Mouse (Mus musculus) midbrain, embryonic 11.5 days (tissue): ENCODE data around the gene Fcgr3. TPM values are rescaled to one million over a fixed set of nuclear protein-coding genes. Genes with fewer than 3 reads are reported as not detected.
A peak's percentile ranks its signal among the peaks of the same experiment; 100 is the strongest.

ENCODE experiments used
- ATAC-seq: fragments of 200-750 bp; cut with Nextera tagmentation; 2 replicates; pipeline ENCODE4 v1.8.0; 2017; ENCODE audit warnings: moderate TSS enrichment, moderate library complexity; ENCODE audit not compliant: low FRiP score
- DNase-seq: peaks from one replicate; pipeline ENCODE4 v3.0.0; 2015; ENCODE audit warnings: low spot score; ENCODE audit errors: missing footprints
- H3K27ac ChIP-seq: fragments of 300-500 bp; sonication (generic); 2 replicates; pipeline ENCODE4 v1.5.1; 2014; ENCODE audit warnings: low read depth, low read length
- H3K27me3 ChIP-seq: fragments of 300-500 bp; sonication (generic); 2 replicates; pipeline ENCODE4 v1.6.1; 2014; ENCODE audit warnings: mild to moderate bottlenecking, low read length, moderate library complexity, mixed read lengths; ENCODE audit not compliant: control insufficient read depth, insufficient read depth
- H3K36me3 ChIP-seq: fragments of 300-500 bp; sonication (generic); 2 replicates; pipeline ENCODE4 v1.6.1; 2014; ENCODE audit warnings: mild to moderate bottlenecking, low read length, moderate library complexity, mixed read lengths; ENCODE audit not compliant: control insufficient read depth, insufficient read depth
- H3K4me1 ChIP-seq: fragments of 300-500 bp; sonication (generic); 2 replicates; pipeline ENCODE4 v1.6.1; 2014; ENCODE audit warnings: low read length; ENCODE audit not compliant: control insufficient read depth, insufficient read depth
- H3K4me2 ChIP-seq: fragments of 300-500 bp; sonication (generic); 2 replicates; pipeline ENCODE4 v1.6.1; 2014; ENCODE audit warnings: mild to moderate bottlenecking, moderate library complexity
- H3K4me3 ChIP-seq: fragments of 300-500 bp; sonication (generic); 2 replicates; pipeline ENCODE4 v1.5.1; 2014; ENCODE audit warnings: low read depth, low read length
- H3K9ac ChIP-seq: fragments of 300-500 bp; sonication (generic); 2 replicates; pipeline ENCODE4 v1.6.1; 2014; ENCODE audit warnings: low read length
- H3K9me3 ChIP-seq: fragments of 300-500 bp; sonication (generic); 2 replicates; pipeline ENCODE4 v1.6.1; 2016; ENCODE audit warnings: low read length; ENCODE audit not compliant: control insufficient read depth
- WGBS: fragments of 180-500 bp; shearing (Covaris S2); extraction: QIAGEN DNeasy Blood & Tissue Kit; methylation state at CpG from one replicate; pipeline ENCODE4 v1.1.7; 2014; 5-methylcytosine and 5-hydroxymethylcytosine counted together
- polyA plus RNA-seq: library from polyadenylated mRNA; unstranded; fragments of >200 nt; fragmentation: Nextera tagmentation; extraction: Ambion mirVana; gene quantifications from 2 replicates; pipeline ENCODE4 v1.2.1, GENCODE M21; 2014

Gene Fcgr3
- polyA plus RNA-seq, 1 experiment from 2014 or later: 8.5 TPM

DNA sequence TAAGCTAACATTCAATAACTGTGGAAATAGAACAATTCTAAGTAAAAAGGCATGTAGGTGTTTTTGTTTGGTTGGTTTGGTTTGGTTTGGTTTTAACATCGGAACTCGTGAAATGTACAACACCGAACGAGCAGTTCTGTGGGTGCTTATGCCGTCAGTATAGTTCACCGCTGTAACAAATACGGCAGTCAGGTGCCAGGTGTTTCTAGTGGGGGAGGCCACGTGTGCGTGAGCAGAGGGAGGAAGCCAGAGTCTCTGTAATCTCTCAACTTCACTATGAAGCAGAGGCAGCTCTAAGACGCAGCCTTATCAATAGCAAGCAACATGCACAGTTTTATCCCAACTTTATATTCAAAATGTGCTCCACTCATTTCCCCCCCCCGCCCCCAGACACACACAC, 29.1 kb downstream of the Fcgr3 start:
- Histone ChIP-seq H3K27me3 (peaks cover 13% of the 10 kb centered on the region), H3K36me3 (no peaks in the 10 kb centered on the region)
- 51% methylated on average over 11 of the region's 11 CpGs for WGBS

DNA sequence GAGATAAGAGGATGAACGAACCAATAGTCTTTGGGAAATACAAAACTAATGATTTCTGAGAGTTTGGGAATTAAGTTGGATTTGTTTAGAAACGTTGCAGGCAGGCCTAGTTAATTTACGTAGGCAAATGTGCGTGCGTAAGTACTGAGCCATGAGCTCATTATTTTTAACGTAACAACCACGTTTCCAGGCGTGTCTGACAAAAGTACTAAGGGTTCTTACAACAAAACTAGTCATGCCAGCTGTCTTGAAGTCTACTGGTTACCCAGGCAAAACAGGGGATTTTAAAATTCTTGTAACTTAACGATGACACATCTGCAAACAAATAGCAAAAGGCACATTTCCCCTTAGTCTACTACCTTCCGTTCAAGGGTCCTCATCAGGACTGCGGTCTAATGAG, 30.5 kb downstream of the Fcgr3 start:
- Histone ChIP-seq H3K27me3 (peaks cover 13% of the 10 kb centered on the region), H3K4me1 (peaks cover 12% of the 10 kb centered on the region; the same call in 1 of the 2 replicates), H3K4me3 (peak overlapping the region; percentile 44), H3K27ac (no peak overlapping the region), H3K36me3 (no peaks in the 10 kb centered on the region), H3K9ac (peak overlapping the region; percentile 28; the same call in 1 of the 2 replicates), H3K9me3 (no peaks in the 10 kb centered on the region), H3K4me2 (peak overlapping the region; percentile 90)
- DNase-seq (no peak), ATAC-seq (no peak)
- 8% methylated on average over 11 of the region's 11 CpGs for WGBS

More for the DNA sequence above, 29.1 kb downstream of the Fcgr3 start:
- H3K4me1 ChIP-seq: peaks cover 12% of the 10 kb centered on the region; the same call in 1 of the 2 replicates
- no peak overlapping the region for H3K4me3 ChIP-seq
- ATAC-seq (no peak), DNase-seq (no peak)
- no peak overlapping the region for H3K9ac ChIP-seq
- no peak overlapping the region; the same call in 1 of the 2 replicates for H3K4me2 ChIP-seq
- H3K27ac ChIP-seq: no peak overlapping the region
- no peaks in the 10 kb centered on the region for H3K9me3 ChIP-seq

DNA sequence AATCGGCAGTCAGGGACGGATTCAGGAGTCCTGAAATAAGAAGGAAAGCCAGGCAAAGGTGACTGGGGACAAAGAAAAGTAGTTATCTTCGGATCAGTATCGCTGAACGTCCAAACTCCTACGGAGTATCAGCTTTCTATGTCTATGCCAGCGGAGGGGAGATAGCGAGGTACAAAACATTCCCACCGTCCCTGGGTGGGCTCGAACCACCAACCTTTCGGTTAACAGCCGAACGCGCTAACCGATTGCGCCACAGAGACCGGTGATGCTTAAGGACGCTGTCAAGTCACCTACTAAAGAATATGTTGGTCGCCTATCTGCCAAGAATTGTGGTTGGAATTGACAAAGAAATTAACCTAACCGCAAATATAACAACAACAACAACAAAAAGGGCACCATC, 31.0 kb downstream of the Fcgr3 start:
- H3K36me3 ChIP-seq: no peaks in the 10 kb centered on the region

DNA sequence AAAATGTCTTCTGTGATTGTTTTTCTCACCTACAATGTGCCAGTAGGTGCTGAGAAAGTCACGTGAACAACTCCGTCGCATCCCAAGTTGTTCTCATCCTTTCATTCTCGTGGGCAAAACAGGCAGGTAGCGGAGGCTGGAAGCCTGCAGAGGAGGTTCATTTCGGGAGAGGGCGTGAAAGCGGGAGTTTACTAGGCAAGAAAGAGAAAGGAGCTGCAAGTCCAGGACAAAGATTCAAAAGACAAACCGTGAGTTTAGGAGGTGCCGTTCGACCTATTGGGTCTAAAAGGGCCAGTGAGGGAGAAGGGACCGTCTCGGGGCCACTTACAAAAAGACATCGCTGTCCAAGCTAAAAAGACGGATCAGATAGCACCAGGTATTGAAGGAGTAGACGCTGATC, 31.5 kb downstream of the Fcgr3 start:
- Histone ChIP-seq H3K4me3 (peak overlapping the region; percentile 44), H3K9ac (peak overlapping the region; percentile 55), H3K4me2 (peak overlapping the region; percentile 90), H3K9me3 (no peaks in the 10 kb centered on the region), H3K27me3 (peaks cover 13% of the 10 kb centered on the region), H3K36me3 (no peaks in the 10 kb centered on the region), H3K4me1 (peaks cover 12% of the 10 kb centered on the region; the same call in 1 of the 2 replicates), H3K27ac (no peak overlapping the region)
- WGBS: under 1% methylated on average over 16 of the region's 16 CpGs
- ATAC-seq (no peak), DNase-seq (peak; percentile 95)

More for the DNA sequence above, 31.0 kb downstream of the Fcgr3 start:
- Histone ChIP-seq H3K9me3 (no peaks in the 10 kb centered on the region), H3K27ac (no peak overlapping the region), H3K4me3 (peak overlapping the region; percentile 44), H3K27me3 (peaks cover 13% of the 10 kb centered on the region), H3K4me2 (peak overlapping the region; percentile 90), H3K9ac (peak overlapping the region; percentile 55), H3K4me1 (peaks cover 12% of the 10 kb centered on the region; the same call in 1 of the 2 replicates)
- under 1% methylated on average over 20 of the region's 20 CpGs for WGBS
- ATAC-seq (peak; percentile 73), DNase-seq (peak; percentile 99)

DNA sequence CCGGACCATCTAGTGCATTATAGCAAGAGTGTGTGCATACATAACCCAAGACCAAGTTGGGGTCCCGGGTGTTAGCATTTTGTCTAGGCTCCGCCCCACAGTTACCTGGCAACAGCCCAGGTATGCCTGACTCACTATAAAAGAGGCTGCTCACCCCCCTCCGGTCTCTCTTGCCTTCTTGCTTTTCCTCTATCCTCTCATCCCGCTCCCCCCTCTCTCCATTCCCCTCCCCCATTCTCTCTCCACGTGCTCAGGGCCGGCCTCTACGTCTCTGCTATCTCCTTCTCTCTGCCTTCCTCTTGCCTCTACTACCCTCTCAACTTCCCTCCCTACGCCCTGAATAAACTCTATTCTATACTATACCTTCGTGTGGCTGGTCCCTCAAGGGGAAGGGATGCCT, 32.0 kb downstream of the Fcgr3 start:
- Histone ChIP-seq H3K27me3 (peaks cover 13% of the 10 kb centered on the region), H3K4me3 (peak overlapping the region; percentile 44), H3K27ac (no peak overlapping the region), H3K9me3 (no peaks in the 10 kb centered on the region), H3K4me1 (peaks cover 12% of the 10 kb centered on the region; the same call in 1 of the 2 replicates), H3K4me2 (peak overlapping the region; percentile 90), H3K36me3 (no peaks in the 10 kb centered on the region), H3K9ac (peak overlapping the region; percentile 55; the same call in 1 of the 2 replicates)
- DNase-seq (peak; percentile 86), ATAC-seq (peak; percentile 11; the same call in 1 of the 2 replicates)
- WGBS: 3% methylated on average over 10 of the region's 10 CpGs

DNA sequence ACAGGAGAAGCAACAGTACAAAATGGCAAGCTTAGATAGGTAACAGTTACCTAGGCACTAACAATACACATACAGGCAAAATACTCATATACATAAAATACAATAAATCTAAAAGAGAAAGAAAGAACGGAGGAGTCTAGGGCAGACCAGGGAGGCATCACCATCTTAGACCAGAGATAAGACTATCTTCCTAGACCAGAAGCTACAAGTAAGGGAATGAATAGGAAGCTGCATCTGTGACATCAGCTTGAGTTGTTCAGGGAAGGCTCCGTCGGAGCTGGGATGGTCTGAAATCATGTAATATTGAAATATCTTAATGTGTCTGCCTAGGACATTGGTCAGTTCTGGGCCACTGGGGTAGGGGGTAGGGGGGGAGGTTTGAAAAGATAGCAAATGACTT, 33.0 kb downstream of the Fcgr3 start:
- Histone ChIP-seq H3K4me3 (no peak overlapping the region), H3K27me3 (peaks cover 13% of the 10 kb centered on the region), H3K36me3 (no peaks in the 10 kb centered on the region), H3K9me3 (no peaks in the 10 kb centered on the region), H3K27ac (no peak overlapping the region), H3K9ac (no peak overlapping the region), H3K4me1 (peaks cover 12% of the 10 kb centered on the region; the same call in 1 of the 2 replicates), H3K4me2 (no peak overlapping the region)
- ATAC-seq (no peak), DNase-seq (no peak)
- 85% methylated on average over 3 of the region's 3 CpGs for WGBS

DNA sequence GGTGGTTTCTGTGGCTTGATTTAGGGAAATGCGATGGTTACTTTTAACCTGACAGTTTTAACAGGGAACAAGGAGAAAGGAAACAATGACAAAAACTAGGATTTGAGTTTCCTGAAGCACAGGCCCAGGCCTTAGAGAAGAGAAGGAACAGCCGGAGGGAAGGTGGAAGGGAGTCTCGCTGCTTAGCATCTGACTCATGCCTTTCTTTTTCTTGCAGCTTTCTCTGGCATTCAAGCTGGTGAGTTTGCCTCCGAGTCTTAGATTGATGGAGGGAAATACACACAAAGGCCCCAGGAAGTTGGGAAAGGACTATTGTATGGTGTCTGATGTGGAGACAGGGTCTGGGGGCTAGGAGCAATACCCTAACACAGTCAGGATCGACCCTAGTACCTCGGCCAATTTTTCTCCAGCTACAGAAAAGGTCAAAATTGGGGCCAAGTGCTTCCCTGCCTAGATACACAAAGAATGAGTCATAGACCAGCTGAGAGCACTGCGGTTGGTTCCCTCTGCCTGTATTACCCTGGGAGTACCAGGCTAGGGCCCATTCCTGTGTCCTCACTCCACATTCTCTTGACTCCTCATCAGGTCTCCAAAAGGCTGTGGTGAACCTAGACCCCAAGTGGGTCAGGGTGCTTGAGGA, 45.3 kb downstream of the Fcgr3 start:
- H3K4me1 ChIP-seq: no peaks in the 10 kb centered on the region
- no peaks in the 10 kb centered on the region for H3K27me3 ChIP-seq
- H3K27ac ChIP-seq: no peak overlapping the region
- DNase-seq (no peak), ATAC-seq (no peak)
- H3K4me2 ChIP-seq: no peak overlapping the region
- no peaks in the 10 kb centered on the region for H3K9me3 ChIP-seq
- H3K4me3 ChIP-seq: no peak overlapping the region
- no peak overlapping the region for H3K9ac ChIP-seq
- WGBS: 78% methylated on average over 7 of the region's 7 CpGs
- H3K36me3 ChIP-seq: no peaks in the 10 kb centered on the region

DNA sequence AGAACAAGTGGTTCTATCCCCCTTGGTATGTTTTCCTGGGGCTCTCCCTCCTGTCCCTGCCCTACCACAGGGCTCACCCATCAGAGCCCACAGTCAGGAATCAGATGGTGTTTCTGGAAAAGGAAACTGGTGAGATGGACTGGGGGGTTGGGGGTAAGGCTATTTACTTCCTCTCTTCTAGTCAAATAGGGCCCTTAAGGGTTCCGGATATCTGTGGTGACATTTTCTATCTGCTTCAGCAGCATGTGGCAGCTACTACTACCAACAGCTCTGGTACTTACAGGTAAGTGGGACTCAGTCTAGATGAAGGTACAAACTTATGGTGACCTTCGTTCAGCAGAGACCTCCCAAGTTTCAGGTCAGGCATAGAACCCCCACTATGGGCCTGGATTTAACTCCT, 46.0 kb downstream of the Fcgr3 start, which contains the start of gene Fcgr4:
Fcgr4 (plus strand) TSS at position 184 of the 400 bp plus-strand sequence.
- H3K27me3 ChIP-seq: no peaks in the 10 kb centered on the region
- H3K9me3 ChIP-seq: no peaks in the 10 kb centered on the region
- H3K4me2 ChIP-seq: no peak within 1 kb of the TSS
- ATAC-seq: no peak
- no peaks in the 10 kb centered on the region for H3K36me3 ChIP-seq
- no peaks in the 10 kb centered on the region for H3K4me1 ChIP-seq
- H3K4me3 ChIP-seq: no peak within 1 kb of the TSS
- WGBS: 82% methylated on average over 2 of the region's 2 CpGs
- DNase-seq: no peak
- no peak within 1 kb of the TSS for H3K27ac ChIP-seq
- no peak within 1 kb of the TSS for H3K9ac ChIP-seq

DNA sequence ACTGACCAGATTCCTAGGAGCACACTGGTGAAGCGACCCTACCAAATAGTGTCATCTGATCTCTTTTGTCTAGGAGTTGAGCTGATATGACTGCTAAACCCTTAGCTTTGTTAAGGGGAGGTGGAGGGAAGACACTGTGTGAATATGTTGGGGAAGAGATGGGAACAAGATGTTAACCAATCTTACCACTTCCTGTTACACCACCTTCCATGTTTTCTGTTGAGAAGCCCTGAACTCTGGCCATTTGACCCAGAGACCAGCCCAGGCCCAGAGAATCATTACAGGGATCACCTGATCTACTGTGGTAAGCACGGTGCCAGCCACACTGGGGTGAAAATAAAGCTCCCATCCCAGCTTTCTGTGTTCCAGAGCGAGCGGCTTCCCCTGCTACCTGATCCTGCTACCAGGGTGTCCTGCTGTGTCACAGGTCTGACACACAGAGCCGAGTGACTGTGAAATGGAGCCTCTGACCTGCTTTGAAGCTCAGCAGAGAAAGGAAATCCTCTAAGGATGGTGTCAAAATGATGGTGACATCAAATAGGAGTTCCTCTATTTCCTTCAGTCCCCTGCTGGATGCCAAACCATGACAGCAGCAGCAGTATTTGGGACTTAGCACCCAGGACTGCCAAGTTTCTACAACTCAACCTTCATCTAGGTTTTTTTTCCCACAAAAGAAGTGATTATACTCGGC, 47.1 kb downstream of the Fcgr3 start:
- H3K27me3 ChIP-seq: no peaks in the 10 kb centered on the region
- H3K4me2 ChIP-seq: no peak overlapping the region
- no peak for DNase-seq
- 50% methylated on average over 6 of the region's 6 CpGs for WGBS
- H3K9me3 ChIP-seq: no peaks in the 10 kb centered on the region
- no peak for ATAC-seq
- H3K9ac ChIP-seq: no peak overlapping the region
- no peak overlapping the region for H3K4me3 ChIP-seq
- H3K36me3 ChIP-seq: no peaks in the 10 kb centered on the region
- no peak overlapping the region for H3K27ac ChIP-seq
- no peaks in the 10 kb centered on the region for H3K4me1 ChIP-seq
